Mouse (Mus musculus) olfactory bulb, adult 2 months (tissue): ENCODE results near the gene Acp7. TPM values are rescaled to one million over a fixed set of nuclear protein-coding genes. Genes with fewer than 3 reads are reported as not detected.

Experiments
- H3K27ac ChIP-seq: fragments of 200-500 bp; 2 replicates; pipeline ENCODE4 v1.5.1; 2012; ENCODE audit warnings: low read depth, low read length; ENCODE audit not compliant: insufficient read depth
- H3K4me1 ChIP-seq: fragments of 200-500 bp; 2 replicates; pipeline ENCODE4 v1.6.1; 2012; ENCODE audit warnings: low read length; ENCODE audit not compliant: control insufficient read depth, insufficient read depth
- H3K4me3 ChIP-seq: fragments of 200-500 bp; 2 replicates; pipeline ENCODE4 v1.5.1; 2012; ENCODE audit warnings: mild to moderate bottlenecking, low read depth, low read length, moderate library complexity; ENCODE audit not compliant: insufficient read depth
- CTCF ChIP-seq: fragments of 200-500 bp; IDR thresholded peaks from 2 replicates; pipeline ENCODE4 v1.5.1; 2012; ENCODE audit warnings: low read depth, mild to moderate bottlenecking, low read length, moderate library complexity; ENCODE audit not compliant: insufficient read depth
- POLR2A ChIP-seq: fragments of 200-500 bp; IDR thresholded peaks from 2 replicates; pipeline ENCODE4 v1.6.1; 2012; ENCODE audit warnings: mild to moderate bottlenecking, low read depth, low read length, moderate library complexity; ENCODE audit not compliant: insufficient read depth
- WGBS: fragments of 180-500 bp; shearing (Covaris S2); methylation state at CpG from one replicate; pipeline ENCODE4 v1.1.7; 2018; 5-methylcytosine and 5-hydroxymethylcytosine counted together
- polyA plus RNA-seq: library from polyadenylated mRNA; stranded (reverse); fragments of >200 nt; gene quantifications from 2 replicates; pipeline ENCODE4 v1.2.4, GENCODE M21; 2012; ENCODE audit warnings: low replicate concordance; ENCODE audit not compliant: missing spikeins, insufficient read depth, insufficient read length

The Acp7 gene
- polyA plus RNA-seq, 1 experiment, result not detected

GRCm38 (mm10) chr7:28595751-28596435 lies 35.2 kb downstream of the Acp7 start:
- Histone ChIP-seq H3K27ac (no peak overlapping the region), H3K4me3 (no peak overlapping the region), H3K4me1 (peaks cover 28% of the 10 kb centered on the region)
- TF ChIP-seq POLR2A (no peak), CTCF (no peak)
- WGBS, result 66% methylated on average over 8 of the region's 8 CpGs

GRCm38 (mm10) chr7:28593206-28594111 lies 37.7 kb downstream of the Acp7 start:
- WGBS, result 71% methylated on average over 14 of the region's 14 CpGs

GRCm38 (mm10) chr7:28591862-28592261 lies 39.3 kb downstream of the Acp7 start:
- WGBS, result 81% methylated on average over 1 of the region's 1 CpGs
- H3K4me3 ChIP-seq, result no peak overlapping the region
- H3K27ac ChIP-seq, result no peak overlapping the region
- TF ChIP-seq CTCF (no peak), POLR2A (no peak)
- H3K4me1 ChIP-seq, result peaks cover 41% of the 10 kb centered on the region

More at GRCm38 (mm10) chr7:28593206-28594111, 37.7 kb downstream of the Acp7 start:
- Histone ChIP-seq H3K27ac (no peak overlapping the region), H3K4me3 (no peak overlapping the region), H3K4me1 (peaks cover 34% of the 10 kb centered on the region)
- TF ChIP-seq POLR2A, result no peak
- no peak for TF ChIP-seq CTCF

- TF ChIP-seq POLR2A, result no peak
- TF ChIP-seq CTCF, result no peak
- H3K4me3 ChIP-seq, result no peak overlapping the region
- peaks cover 41% of the 10 kb centered on the region for H3K4me1 ChIP-seq
- no peak overlapping the region for H3K27ac ChIP-seq
Measured at GRCm38 (mm10) chr7:28587644-28588043, 43.5 kb downstream of the Acp7 start.

GRCm38 (mm10) chr7:28586663-28587411 lies 44.3 kb downstream of the Acp7 start:
- Histone ChIP-seq H3K27ac (no peak overlapping the region), H3K4me1 (peaks cover 40% of the 10 kb centered on the region), H3K4me3 (no peak overlapping the region)
- 45% methylated on average over 6 of the region's 6 CpGs for WGBS
- TF ChIP-seq POLR2A (no peak), CTCF (no peak)

GRCm38 (mm10) chr7:28585001-28585400 lies 46.1 kb downstream of the Acp7 start:
- Histone ChIP-seq H3K4me3 (no peak overlapping the region), H3K4me1 (peaks cover 40% of the 10 kb centered on the region), H3K27ac (no peak overlapping the region)
- TF ChIP-seq POLR2A (no peak), CTCF (no peak)
- WGBS, result 88% methylated on average over 6 of the region's 6 CpGs

GRCm38 (mm10) chr7:28584468-28584867 lies 46.7 kb downstream of the Acp7 start:
- Histone ChIP-seq H3K4me3 (no peak overlapping the region), H3K4me1 (peaks cover 44% of the 10 kb centered on the region), H3K27ac (no peak overlapping the region)
- TF ChIP-seq CTCF (no peak), POLR2A (no peak)
- 68% methylated on average over 4 of the region's 4 CpGs for WGBS

GRCm38 (mm10) chr7:28583570-28584344 lies 47.4 kb downstream of the Acp7 start:
- TF ChIP-seq CTCF, result no peak
- TF ChIP-seq POLR2A, result no peak
- no peak overlapping the region for H3K27ac ChIP-seq
- H3K4me1 ChIP-seq, result peaks cover 41% of the 10 kb centered on the region
- WGBS, result 88% methylated on average over 8 of the region's 8 CpGs
- no peak overlapping the region for H3K4me3 ChIP-seq
